Mouse (Mus musculus) thymus, postnatal 36 days (tissue): ENCODE measurements around the gene Plppr2.
A peak's percentile ranks its signal among the peaks of the same experiment; 100 is the strongest.

Experiments used
- DNase-seq, 2 experiments: peaks; one replicate each; pipeline ENCODE4 v3.0.0; 2022; ENCODE audit warnings: mixed read lengths in 2 of 2

The Plppr2 gene

GRCm38 (mm10) chr9:21962010-21962409 lies 25.2 kb downstream of the Plppr2 start:
- no peak for DNase-seq

DNA sequence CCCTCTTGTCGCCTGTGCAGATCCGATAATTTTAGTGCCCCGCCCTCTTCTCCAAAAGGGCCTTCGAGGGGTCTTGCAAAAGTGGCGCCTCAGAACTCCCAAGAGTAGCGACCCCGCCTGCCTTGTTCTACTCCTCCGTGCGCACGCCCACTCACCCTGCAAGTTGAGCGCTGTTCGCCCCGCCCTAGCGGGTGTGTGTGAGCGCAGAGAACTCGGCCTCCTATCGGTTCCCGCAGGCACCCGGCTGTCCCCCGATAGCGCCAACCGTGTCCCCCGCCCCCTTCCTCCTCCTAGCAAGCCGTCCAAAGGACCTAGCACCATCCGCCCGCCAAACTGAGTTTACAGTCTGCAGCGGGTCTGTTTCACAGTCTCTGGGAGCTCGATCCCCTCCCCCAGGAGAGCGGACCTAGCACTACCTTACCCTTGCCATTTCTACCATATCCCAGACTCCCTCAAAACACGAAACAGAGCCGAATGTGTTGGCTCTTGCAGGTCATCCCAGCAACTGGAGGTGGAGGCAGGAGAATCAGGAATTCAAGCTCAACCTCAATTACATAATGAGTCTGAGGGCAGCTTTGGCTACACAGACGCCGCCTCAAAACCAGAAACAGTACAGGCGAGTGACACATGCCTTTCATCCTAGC lies 25.7 kb downstream of the Plppr2 start:
- DNase-seq = peak; percentile 61 to 73

DNA sequence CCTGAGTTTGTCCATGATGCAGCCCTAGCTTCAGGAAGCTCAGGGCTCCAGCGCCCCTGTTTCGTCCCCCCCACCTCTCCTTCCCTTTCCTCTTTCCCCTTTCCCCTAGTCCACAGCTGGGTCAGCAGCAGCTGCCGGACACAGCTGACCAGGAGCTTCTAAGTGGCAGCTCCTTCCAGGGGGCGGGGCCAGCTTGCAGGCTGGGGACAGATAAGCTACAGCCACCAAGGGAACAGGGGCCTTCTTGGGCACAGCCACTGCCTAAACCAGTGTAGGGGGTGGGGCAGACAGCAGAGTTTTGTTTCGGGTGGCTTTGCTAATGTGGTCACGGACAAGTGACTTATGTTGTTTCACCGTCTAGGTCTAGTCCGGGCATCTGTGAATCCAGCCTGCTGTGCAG lies 26.6 kb downstream of the Plppr2 start, which contains the start of gene Epor:
Epor (minus strand) TSS at position 90 of the 400 bp plus-strand sequence.
- no peak for DNase-seq

GRCm38 (mm10) chr9:21968883-21969282 lies 32.0 kb downstream of the Plppr2 start:
- DNase-seq = no peak

DNA sequence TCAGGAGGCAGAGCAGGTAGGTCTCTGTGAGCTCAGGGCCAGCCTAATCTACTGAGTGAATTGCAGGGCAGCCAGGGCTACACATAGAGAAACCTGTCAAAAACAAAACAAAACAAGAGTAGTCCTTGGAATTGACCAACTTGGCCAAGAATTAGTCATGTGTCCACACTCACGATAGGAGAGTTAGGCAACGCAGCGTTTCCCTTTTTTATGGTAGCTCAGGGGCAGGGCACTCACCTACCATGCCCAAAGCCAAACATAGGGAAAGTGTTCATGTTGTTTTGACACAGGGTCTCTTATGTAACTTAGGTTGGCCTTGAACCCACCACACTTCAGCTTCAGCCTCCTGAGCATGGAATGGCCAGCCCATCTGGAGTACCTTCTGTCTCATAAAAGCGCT lies 32.5 kb downstream of the Plppr2 start:
- no peak for DNase-seq

DNA sequence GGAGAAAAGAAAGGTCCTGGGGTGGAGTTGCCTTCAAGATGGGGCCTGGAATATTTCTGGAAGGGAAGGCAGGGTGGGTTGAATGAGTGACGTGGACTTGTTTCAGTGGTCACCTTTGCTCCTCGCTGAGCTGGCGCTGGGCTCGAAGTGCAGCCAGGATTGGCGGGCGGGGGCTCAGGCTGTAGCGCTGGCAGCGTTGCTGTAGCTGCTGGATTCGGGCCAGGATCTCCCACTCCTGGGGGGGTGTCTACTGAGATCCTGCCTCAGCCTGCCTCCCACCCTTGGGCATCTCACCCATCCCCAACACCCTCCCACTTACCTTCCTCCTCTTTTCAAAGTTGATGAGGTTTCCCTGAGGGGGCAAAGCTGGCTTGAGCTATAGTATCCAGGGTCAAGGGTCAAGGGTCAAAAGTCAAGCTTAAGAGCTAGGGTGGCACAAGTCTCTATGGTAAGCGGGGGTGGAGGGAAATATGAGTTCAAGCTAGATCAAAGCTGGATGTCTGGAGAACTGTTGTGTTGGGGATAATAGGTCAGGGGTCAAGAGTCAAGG lies 39.9 kb downstream of the Plppr2 start:
- no peak for DNase-seq

GRCm38 (mm10) chr9:21977331-21977730 lies 40.5 kb downstream of the Plppr2 start:
- DNase-seq = no peak

- DNase-seq = peak; percentile 48 to 62
Measured at GRCm38 (mm10) chr9:21977972-21978371, 41.1 kb downstream of the Plppr2 start.

DNA sequence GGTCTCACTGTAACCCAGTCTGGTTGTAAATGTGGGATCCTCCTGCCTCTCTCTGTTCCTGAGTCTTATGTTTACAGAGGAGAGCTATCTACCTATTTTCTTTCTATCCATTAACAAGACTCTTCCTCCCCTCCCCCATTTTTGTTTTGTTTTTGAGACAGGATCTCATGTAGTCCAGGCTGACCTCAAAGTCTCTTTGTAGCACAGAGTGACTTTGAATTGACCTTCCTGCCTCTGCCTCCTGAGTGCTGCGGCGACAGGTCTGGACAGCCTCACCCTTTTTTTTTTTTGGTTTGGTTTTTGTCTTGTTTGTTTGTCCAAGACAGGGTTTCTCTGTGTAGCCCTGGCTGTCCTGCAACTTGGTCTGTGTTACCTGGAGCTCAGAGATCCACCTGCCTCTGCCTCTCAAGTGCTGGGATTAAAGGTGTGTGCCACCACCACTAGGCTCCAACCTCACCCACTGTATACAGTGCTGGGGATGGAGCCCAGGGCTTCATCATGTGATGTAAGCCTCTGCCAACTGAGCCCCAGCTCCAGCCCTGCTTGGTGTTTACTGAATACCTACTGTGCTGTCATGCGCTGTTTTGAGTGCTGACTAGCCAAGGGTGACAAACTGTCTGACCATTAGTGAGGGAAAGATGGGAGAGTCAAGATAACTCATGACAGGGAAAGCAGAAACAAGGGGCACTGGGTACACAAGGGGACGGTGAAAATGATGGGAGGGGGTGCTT lies 41.7 kb downstream of the Plppr2 start:
- no peak for DNase-seq

DNA sequence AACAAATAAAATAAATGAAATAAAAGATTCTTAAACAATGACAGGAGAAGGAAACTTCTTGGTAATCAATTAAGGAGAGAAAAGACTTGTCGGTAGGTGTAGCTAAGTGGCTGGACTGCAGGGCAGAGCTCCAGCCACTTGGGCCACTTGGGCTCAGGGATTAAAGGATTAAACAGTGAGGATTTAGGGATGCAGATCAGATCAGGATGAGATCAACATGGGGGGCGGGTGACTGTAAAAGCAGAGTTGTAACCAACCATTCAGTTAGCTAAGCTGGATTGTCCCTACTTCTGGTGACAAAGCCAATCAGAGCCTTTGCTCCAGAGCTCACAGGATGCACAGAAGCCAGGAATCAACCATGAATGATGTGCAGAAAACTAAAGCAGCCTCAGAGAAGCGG lies 47.1 kb downstream of the Plppr2 start:
- no peak for DNase-seq

DNA sequence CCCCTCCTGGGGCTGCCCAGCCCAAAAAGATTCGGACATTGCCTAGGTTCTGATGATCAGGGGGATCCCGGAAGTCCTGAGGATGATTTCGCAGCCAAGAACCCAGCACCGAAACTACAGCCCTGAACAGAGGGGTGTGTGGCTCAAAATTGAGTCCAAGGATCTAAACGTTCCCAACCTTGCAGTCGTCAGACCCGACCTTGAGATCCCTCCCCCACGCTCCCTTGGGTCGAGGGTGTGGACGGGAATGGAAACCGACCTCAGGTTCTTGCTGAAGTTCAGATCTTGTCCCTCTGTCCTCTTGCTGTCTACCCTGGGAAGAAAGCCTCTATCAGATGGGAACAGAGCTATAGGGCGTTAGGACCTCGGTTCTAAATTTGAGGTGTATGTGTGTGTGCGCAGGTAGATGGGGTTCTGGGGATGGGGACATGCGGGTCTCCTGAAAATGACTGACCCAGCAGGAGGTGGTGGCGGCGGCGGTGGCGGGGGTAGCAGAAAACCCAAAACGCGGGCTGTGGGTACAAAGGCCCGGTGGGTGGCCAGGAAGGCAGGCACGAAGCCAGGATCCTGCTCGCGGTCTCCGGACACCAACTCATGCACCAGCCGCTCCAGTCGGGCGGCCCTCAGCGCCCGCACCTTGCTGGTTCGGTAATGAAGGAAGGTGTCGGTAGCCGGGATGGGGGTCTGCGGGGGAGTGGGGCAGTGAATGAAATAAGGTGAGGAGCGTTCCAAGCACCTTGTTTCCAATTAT lies 50.9 kb downstream of the Plppr2 start:
- no peak for DNase-seq

DNA sequence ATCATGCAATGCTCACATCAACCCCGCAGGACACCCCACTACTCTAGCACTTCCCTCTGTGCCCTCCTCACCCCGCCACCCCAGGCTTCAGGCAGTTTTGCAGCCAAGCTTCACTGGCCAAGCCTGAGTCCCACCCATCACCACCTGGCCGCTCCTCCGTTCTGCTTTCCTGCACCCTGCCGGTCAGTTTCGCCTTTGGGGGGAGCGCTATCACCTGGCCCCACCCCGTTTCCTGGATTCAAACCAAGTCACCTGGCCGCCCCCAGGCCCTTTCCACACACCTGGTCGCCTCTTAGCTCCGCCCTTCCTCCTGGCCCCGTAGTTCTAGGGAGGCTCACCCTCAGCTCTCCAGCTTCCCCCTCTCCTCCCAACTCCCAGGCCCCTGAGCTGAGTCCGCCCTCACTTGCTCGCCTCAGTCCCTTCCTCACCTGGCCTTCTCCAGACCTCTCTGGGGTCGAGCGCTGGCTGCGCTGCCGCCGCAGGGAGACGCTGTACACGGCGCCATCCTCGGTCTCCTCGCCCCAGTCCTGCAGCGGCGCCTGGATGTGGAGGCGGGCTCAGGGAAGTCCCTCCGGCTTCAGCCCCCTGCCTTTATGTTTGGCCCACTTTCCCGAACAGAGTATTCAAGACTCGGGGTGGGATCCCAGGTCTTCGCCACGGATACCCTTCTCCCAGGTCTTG lies 51.7 kb downstream of the Plppr2 start:
- DNase-seq = no peak

DNA sequence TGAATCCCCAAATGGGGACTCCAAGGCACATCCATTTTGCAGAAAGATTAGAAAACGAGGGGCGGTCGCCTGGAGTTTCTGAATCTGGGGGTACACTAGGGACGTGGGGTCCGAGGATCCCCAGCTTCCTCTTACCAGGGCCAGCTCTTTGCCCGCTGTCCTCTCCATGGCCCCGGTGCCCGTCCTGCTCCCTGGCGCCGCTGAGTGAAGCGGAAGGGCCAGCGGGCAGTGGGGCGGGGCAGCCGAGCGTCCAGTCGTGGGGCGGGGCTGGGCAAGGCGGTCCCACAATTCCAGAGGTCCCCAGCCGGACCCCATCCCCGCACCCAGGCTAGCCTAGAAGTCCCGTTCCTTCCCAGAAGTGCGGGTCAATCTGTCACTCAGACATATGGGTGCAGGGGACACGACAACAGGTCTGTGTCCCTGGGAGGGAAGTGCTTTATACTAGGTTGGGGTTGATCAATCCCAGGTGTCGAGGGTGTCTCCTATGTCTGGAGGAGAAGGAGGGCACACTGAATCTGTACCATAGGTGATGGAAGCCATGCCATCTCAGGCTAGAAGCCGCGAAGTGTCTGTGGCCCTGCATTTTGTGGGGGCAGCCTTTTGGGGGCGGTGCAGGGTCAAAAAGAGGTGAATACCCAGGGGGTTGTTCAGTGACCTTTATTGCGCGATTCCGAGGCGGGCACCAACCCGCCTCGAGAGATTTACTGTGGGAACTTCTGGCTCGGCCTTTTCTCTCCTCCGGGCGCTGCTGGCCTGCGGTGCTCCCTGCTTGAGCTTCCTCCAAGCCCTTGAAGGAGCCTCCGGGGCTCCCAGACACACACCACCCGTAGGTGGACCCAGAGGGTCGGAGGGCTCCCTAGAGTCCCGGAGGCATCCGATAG lies 52.6 kb downstream of the Plppr2 start, which contains the start of gene Rgl3:
Rgl3 (minus strand) TSS at position 217 of the 881 bp plus-strand sequence.
- DNase-seq = no peak

- no peak for DNase-seq
Measured at GRCm38 (mm10) chr9:21992227-21992626, 55.4 kb downstream of the Plppr2 start.

DNA sequence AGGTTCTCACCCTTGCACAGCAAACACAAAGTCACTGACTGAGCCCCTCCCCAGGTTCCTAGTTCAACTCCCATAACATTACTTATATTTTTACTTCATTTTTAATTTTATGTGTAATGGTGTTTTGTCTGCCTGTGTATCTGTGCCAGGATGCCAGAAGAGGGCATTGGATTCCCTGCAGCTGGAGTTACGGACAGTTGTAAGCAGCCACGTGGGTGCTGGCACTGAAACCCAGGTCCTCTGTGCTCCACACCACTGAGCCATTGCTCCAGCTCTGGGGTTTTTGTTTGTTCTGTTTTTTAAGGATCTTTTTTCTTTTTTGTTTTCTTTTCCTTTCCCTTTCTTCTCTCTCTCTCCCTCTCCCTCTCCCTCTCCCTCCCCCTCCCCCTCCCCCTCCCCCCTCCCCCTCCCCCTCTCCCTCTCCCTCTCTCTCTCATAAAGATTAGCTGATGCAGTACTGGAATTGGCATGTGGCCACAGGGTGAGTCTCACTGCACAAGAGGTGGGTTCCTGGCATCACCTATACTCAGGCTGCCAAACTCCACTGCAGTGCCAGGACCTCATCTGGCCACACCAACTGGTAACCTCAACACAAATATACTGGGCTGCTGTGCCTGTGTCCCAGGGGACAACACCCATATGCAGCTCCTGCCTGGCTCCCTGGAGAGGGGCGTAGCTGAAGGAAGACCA lies 59.5 kb downstream of the Plppr2 start:
- DNase-seq = no peak
